Mouse (Mus musculus) bone marrow macrophage, adult 2 months (primary cell): ENCODE measurements around the gene Mef2c. TPM values are rescaled to one million over a fixed set of nuclear protein-coding genes. Genes with fewer than 3 reads are reported as not detected.

Source experiments
- H3K27ac ChIP-seq: 2 replicates; pipeline ENCODE4 v1.5.1; 2012; ENCODE audit warnings: low read depth, low read length; ENCODE audit not compliant: insufficient read depth
- H3K4me1 ChIP-seq: 2 replicates; pipeline ENCODE4 v1.6.1; 2012; ENCODE audit warnings: low read length; ENCODE audit not compliant: control insufficient read depth, insufficient read depth
- H3K4me3 ChIP-seq: 2 replicates; pipeline ENCODE4 v1.5.1; 2012; ENCODE audit warnings: mild to moderate bottlenecking, low read length, moderate library complexity; ENCODE audit not compliant: insufficient read depth
- CTCF ChIP-seq: IDR thresholded peaks from 2 replicates; pipeline ENCODE4 v1.5.1; 2012; ENCODE audit warnings: low read depth, mild to moderate bottlenecking, low read length, moderate library complexity
- POLR2A ChIP-seq: IDR thresholded peaks from 2 replicates; pipeline ENCODE4 v1.6.1; 2012; ENCODE audit warnings: mild to moderate bottlenecking, low read depth, low read length, borderline replicate concordance
- polyA plus RNA-seq: library from polyadenylated mRNA; stranded (reverse); fragments of >200 nt; gene quantifications from 2 replicates; pipeline ENCODE4 v1.2.4, GENCODE M21; 2012; ENCODE audit not compliant: missing spikeins, insufficient read depth, insufficient read length

Mef2c gene
- polyA plus RNA-seq, 1 experiment = 61.5 TPM

DNA sequence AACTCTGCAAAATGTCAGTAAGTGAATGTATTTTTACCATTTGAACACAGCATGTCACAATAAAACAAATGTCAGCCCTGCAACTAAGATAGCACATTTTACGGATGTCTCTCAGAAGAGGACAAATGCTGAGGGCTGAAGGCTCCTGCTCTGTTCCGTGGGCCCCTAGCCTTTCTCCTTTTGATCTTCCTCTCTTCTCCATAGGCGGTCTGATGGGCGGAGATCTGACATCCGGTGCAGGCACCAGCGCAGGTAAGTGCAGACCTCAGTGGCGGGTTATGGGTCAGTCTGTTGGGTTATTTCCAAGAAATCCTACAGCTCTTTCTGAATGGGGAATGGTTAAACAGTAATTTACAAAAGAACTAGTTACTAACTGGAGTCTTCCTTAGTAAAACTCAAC lies 131.4 kb downstream of the Mef2c start:
- Histone ChIP-seq H3K4me3 (no peak overlapping the region), H3K27ac (no peak overlapping the region), H3K4me1 (peaks cover 9% of the 10 kb centered on the region)
- no peak for TF ChIP-seq POLR2A
- no peak for TF ChIP-seq CTCF

DNA sequence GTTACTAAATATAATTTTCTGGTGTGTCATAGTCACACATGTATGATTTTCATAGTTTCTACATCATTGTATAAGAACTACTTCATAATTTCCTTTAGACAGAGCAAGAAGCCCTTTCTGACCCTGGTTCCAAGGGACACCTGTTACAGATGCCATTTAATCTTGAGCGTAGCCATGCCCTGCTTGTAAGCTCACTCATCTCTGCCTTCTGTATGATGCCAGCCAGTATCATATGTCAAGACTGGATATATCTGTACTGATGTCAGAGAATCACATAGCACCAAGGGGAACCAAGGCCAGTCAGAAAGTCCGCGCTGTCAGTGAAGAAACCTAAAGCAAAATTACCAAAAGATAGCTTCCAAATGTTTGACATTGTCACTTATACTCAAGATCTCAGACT lies 133.8 kb downstream of the Mef2c start:
- Histone ChIP-seq H3K4me1 (peaks cover 9% of the 10 kb centered on the region), H3K4me3 (no peak overlapping the region), H3K27ac (no peak overlapping the region)
- TF ChIP-seq POLR2A (no peak), CTCF (no peak)

DNA sequence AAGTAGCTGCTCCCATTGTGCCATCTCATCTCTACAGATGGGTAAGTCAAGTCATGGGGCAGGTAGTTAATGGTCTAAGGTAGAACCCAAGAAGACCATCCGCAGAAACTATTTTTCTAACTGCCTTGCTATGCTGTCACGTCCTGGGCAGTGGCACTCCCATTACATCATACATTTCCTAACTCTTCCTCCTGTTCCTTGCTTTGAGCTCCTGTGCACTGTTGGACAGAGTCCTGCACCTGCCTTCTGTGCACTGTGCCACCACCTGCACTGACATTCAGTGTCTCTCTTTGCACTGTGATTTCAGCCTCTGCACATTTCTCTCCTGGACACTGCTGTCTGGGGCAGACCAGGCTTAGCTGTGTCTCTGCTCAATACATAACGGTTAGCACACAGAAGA lies 134.9 kb downstream of the Mef2c start:
- H3K4me3 ChIP-seq = no peak overlapping the region
- H3K4me1 ChIP-seq = peaks cover 9% of the 10 kb centered on the region
- no peak overlapping the region for H3K27ac ChIP-seq
- TF ChIP-seq POLR2A = no peak
- TF ChIP-seq CTCF = no peak

DNA sequence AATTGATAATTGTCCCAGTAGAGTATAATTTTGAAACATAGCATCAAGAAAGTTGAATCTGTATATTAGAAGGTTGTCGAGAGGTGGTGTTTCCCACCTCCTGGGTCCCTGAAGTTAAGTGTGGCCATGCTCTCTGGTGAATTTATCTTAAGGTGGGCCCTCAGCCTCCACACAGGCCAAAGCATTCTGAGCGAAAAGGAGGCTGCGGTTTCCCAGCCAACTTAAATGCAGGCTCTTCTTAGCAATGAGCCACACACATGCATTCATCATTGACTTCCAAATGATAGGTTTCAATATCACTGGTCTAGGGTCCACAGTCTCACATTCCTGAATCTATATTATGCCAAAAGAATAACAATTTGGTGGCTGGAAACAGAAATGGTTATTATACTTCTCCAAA lies 145.2 kb downstream of the Mef2c start:
- Histone ChIP-seq H3K4me3 (no peak overlapping the region), H3K27ac (peak overlapping the region; percentile 48), H3K4me1 (peaks cover 29% of the 10 kb centered on the region)
- TF ChIP-seq CTCF (no peak), POLR2A (no peak)

DNA sequence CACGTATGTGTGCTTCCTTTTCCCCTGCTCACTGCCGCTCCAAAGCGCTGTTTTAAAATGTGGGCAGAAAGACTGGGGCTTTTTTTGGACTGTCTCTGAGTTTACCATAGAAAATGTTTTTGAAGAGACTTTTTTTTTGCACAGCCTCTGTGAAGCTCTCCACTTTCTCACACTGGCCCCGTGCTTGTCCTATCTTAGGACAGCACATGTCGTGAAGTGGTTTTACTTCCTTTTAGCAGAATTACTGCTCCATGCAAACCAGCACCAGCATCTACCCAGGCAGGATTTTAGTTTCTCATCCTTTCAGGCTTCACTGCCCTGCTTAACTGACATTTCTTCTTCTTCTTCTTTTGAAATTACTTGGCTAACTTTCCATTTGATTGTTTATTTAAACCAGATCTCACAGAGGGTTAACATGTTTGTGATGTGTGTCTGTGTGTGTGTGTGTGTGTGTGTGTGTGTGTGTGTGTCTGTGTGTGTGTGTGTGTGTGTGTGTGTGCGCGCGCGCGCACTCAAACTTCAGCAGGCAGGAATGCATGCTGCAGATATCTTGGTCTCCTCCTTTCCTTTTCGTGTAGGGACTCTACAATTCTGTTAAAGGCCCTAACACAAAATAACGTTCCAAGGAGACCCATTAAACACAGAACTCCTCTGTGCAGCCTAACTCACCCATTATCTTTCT lies 146.1 kb downstream of the Mef2c start:
- peak overlapping the region; percentile 3; the same call in 1 of the 2 replicates for H3K4me3 ChIP-seq
- no peak for TF ChIP-seq POLR2A
- TF ChIP-seq CTCF = no peak
- H3K4me1 ChIP-seq = peaks cover 29% of the 10 kb centered on the region
- H3K27ac ChIP-seq = peak overlapping the region; percentile 81

DNA sequence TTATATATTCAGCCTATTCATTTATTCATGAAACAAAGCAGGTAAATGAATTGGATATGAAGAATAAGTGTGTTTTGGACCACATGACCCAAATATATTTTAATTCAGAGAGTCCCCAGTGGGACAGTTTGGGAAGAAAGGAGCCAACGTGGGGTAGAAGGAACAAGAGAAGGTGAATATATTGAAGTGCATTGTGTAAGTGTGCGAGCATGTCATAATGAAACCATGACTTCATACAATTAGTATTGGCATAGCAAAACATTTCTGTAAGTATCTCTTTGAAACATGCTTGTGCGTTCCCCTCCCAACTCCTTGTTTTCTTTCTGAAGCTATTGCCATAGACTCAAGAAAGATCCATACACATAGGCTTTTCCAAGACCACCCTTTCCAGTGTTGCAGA lies 147.0 kb downstream of the Mef2c start:
- Histone ChIP-seq H3K4me1 (peaks cover 29% of the 10 kb centered on the region), H3K27ac (no peak overlapping the region), H3K4me3 (no peak overlapping the region)

DNA sequence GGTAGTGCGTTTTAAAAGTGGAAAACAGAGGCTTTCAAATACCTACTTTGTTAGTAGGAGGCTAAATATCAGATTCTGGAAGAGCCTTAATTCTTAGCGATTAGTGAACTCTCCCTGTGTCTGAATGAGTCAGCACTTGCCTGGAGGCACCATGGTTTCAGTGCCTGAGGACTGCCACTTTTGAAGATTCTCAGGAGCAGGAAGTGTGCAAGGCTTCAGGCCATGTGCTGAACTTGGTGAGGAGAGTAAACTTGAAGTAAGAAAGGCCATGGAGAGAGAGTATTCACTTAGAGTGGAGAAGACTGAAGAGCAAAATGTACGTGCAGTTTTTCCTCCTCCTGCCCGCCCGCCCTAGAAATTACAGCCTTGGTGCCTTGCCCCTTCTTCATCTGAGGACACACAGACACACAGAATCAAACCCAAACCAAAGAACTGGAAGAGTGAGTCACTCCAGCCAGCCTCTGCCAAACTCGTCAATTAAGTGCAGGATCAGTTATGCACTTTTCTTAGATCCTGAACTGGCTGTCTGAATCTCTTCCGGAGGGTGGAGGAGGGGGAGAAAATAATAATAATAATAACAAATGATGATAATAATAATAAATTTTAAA lies 148.2 kb downstream of the Mef2c start:
- Histone ChIP-seq H3K4me1 (peaks cover 29% of the 10 kb centered on the region), H3K4me3 (no peak overlapping the region), H3K27ac (peak overlapping the region; percentile 47)
- TF ChIP-seq POLR2A (no peak), CTCF (no peak)

More for the DNA sequence above, 147.0 kb downstream of the Mef2c start:
- TF ChIP-seq POLR2A = no peak
- TF ChIP-seq CTCF = no peak

DNA sequence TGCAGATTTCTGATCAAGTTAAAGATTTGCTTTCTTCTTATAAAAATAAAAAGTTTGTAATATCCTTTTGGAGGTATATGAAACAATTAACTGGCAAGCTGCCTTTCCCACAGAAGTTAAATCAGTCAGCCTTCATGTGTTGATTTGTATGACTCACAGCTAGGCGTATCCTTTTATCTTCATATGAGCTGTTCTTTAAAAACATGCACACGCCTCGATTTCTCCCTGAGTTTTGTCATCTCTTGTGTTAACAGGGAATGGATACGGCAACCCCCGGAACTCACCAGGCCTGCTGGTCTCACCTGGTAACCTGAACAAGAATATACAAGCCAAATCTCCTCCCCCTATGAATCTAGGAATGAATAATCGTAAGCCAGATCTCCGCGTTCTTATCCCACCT lies 148.7 kb downstream of the Mef2c start:
- H3K4me1 ChIP-seq = peaks cover 26% of the 10 kb centered on the region
- H3K4me3 ChIP-seq = no peak overlapping the region

DNA sequence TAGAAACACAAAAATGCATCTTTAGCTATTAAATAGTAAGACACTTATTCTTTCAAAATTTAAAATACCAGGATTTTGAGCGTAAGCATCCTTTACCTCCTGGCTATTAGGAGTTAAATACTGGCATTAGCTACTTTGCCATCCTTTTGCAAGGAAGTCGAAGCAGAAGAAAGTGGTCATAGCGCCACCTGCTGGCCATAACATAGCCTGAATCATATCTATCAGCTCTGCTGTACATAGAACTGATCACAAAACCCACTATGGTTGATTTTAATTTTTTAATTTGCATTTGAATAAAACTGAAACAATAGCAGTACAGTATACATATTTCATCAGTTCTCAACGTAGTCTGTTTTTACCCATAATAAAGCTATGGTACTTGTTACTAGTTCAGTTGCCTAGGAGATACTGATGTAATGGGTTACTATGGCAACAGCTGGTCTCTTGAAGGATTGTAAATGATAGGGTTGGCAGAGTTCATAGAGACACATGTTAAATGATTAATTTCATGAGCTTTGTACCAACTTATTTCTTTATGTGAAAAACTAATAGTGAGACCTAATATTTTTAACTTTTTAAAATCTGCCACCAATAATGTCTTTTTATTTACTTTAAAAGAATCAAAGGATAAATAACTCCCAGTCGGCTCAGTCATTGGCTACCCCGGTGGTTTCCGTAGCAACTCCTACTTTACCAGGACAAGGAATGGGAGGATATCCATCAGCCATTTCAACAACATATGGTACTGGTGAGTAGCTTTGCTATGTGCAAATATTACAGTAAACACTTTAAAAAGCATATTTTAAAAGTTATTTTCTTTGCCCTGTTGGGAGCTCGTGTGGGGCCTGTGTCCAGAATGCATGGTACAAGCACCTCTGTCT lies 151.3 kb downstream of the Mef2c start:
- H3K4me3 ChIP-seq = no peak overlapping the region
- peaks cover 16% of the 10 kb centered on the region for H3K4me1 ChIP-seq
- H3K27ac ChIP-seq = no peak overlapping the region
- TF ChIP-seq CTCF (no peak), POLR2A (no peak)

More for the DNA sequence above, 148.7 kb downstream of the Mef2c start:
- no peak for TF ChIP-seq POLR2A
- no peak for TF ChIP-seq CTCF
- no peak overlapping the region for H3K27ac ChIP-seq
